Mouse (Mus musculus) spleen, postnatal 36 days (tissue): ENCODE data around the gene Adap2.
"Not testable (repeated sequence)": the region's sequence is repeated elsewhere in the genome, so short reads cannot be mapped to it uniquely, and the experiment has no call there.

Experiments used
- DNase-seq, 2 experiments: peaks; one replicate each; pipeline ENCODE4 v3.0.0; 2022; ENCODE audit warnings: low spot score in 2 of 2, mixed read lengths in 1 of 2

Gene Adap2

DNA sequence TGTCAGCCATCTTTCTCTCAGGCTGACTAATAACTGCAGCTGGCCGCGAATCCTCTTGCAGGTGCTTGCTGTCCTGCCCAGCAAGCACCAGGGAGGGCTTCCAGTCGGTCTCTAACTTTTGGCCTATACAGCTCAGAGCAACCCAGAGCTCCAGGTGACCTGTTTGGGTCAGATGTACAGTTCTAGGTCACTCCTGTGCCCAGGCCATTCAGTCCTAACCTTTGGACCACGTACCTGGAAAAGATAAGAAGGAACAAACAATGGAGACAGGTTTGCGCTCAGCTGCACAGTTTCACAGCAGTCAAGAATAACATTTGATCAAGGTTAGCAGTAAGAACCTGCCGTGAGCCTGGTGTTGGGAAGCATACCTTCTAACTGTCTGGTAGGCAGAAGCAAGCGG, 5.1 kb downstream of the Adap2 start:
- no peak for DNase-seq

DNA sequence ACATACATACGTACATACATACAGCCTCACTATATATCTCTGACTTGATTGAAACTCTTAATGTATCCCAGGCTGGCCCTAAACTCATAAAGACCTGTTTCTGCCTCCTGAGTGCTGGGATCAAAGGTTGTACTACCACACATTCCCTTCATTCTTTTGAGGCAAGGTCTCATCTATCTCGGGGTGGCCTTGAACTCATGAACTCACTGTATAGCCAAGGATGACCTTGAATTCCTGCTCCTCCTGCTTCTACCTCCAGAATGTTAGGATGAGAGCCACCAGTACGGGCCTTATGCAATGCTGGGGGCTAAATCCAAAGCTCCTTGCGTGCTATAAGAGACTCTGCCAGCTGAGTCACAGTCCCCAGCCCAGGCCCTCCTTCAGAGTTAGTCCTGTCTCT, 7.1 kb downstream of the Adap2 start:
- DNase-seq: no peak

GRCm38 (mm10) chr11:80163362-80164116, 9.6 kb downstream of the Adap2 start:
- no peak for DNase-seq

DNA sequence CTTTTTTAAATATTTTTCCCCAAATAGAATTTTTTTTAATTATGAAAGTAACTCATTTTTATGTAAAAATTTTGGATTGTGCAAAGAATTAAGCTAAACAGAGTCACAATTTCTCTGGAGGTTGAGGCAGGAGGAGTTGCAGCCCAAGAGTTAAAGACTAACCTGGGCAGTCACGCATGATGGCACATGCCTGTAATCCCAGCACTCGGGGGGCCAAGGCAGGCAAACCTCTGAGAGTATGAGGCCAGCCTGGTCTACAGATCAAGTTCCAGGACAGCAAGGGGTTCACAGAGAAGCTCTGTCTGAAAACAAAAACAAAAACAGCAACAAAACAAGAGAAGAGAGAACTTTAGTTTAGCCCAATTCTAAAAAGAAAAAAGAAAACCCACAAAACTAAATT, 10.3 kb downstream of the Adap2 start:
- DNase-seq: no peak

DNA sequence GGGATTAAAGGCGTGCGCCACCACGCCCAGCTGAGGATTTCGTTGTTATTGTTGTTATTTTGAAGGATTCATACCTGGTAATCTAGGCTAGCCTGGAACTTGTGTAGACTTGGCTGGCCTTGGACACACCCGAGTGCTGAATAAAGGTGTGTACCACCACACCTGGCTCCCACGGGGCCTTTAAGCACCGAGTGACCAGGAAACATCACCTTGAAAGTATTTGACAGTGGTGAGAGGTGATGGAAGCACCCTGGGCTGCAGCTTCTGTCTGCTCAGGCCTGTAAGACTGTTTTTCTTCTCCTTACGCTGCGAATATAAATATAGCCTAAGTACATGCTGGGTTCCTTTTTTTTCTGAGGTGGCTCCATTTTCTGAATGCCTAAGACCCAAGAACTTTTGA, 14.2 kb downstream of the Adap2 start:
- no peak for DNase-seq

DNA sequence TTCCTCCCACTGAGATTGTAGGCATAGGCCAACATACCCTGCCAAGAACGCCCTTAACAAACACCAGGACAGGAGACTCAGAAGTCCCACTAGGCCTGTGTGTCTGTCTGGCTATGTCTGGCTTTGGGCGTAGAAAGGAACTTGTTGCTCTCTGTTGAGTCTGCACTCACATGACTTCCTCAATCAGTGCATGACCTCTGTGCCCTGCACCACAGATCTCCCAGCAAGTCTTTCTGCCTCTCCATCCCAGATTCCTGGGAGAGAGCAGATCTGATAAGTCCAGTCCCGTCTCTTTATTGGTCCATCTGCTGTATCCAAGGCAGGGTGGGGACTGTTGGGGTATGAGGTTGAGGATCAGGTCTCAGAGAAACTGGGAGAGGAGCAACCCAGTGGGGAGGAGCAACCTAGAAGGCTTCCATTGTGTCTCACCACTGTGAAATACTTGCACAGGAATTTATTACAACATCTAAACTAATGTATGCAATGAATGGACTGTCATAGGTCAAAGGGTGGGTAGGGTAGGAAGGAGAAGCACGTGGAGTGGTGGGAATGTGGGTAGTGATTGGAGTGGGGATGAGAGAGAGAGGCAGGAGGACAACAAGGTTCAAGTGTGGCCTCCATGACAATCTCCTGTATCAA, 14.8 kb downstream of the Adap2 start:
- DNase-seq: peak; percentile 47 to 58

GRCm38 (mm10) chr11:80169629-80170028, 15.7 kb downstream of the Adap2 start:
- peak; percentile 41 to 45 for DNase-seq

DNA sequence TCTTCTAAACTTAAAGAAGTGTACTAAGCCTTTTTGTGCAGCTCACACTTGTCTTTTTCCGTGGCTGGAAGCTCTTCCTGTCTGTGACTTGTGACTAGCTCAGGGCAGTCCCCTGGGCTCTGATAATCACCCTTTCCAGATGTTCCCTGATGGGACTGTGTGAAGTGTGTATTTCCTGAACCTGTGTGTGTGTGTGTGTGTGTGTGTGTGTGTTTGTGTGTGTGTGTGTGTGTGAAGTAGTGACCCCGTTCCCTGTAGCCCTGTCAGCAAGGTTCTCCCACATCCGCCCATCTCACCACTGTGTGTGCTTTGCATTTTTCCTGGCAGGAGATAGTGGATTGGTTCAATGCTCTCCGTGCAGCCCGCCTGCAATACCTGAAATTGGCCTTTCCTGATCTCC, 16.4 kb downstream of the Adap2 start:
- DNase-seq: no peak

GRCm38 (mm10) chr11:80171884-80172283, 18.0 kb downstream of the Adap2 start:
- DNase-seq: no peak

DNA sequence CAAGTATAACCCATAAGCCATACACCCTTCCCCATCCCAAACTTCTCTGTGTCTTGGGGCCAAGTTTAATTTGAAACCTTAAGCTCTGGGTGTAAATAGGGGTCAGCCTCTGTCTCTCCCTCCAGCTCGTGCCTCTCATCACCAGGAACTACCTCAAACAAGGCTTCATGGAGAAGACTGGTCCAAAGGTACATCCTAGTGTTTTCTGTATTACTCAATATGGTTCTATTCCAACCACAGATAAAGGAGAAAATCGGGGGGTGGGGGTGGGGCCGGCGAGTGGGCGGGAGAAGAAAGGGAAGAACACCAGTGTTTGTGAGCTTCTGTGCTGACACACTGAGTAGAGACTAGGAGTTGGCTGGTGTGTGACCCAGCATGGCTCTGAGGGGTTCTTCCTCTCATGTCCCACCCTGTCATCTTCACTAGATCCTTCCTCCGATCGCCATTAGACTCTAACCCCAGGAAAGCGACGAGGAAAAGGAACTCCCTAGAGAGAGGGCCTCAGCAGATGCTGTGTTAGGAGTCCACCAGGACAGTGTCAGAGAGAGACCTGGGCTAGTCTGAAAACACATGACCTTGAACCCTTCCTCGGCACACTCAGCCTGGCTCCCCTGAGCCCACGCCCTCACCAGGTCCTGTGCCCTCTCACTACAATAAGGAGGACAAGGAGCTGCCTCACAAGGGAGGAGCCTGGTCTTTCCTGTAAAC, 20.2 kb downstream of the Adap2 start:
- no peak for DNase-seq

GRCm38 (mm10) chr11:80176911-80177895, 23.3 kb downstream of the Adap2 start:
- peak; percentile 41 to 47 for DNase-seq

GRCm38 (mm10) chr11:80178316-80178715, 24.4 kb downstream of the Adap2 start:
- DNase-seq: no peak

- no peak for DNase-seq
These were observed 27.3 kb downstream of the Adap2 start for GRCm38 (mm10) chr11:80181021-80181749.

GRCm38 (mm10) chr11:80183054-80183704, 29.3 kb downstream of the Adap2 start:
- peak in 1 of 2 experiments; percentile 9 for DNase-seq

- peak; percentile 85 to 87 for DNase-seq
These were observed 29.9 kb downstream of the Adap2 start, which contains the start of gene Rnf135 for GRCm38 (mm10) chr11:80183705-80184255. Rnf135 (plus strand) TSS chr11:80183851.

DNA sequence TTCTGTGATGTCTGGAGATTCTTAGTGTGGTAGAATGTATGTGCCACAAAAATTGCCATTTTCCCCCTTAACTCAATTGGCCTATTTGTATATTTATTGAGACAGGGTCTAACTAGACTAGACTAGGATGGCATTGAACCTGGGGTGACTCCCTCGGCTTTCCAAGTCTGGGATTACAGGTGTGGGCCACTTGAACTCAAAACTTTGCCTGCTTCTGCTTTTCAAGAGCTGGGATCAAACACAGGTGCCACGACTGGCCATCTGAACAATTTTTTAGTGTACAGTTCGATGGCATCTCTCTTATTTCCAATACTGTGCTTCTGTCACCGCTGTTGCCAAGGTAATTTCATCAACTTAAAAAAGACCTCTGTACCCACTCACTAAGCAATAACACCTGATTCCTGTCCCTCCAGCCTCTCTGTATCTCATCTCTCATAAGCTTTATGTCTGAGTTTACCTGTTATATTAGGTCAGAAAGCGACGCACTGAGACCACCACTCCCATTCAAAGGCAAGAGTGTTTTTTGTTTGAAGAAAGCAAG, 30.7 kb downstream of the Adap2 start:
- no peak for DNase-seq

DNA sequence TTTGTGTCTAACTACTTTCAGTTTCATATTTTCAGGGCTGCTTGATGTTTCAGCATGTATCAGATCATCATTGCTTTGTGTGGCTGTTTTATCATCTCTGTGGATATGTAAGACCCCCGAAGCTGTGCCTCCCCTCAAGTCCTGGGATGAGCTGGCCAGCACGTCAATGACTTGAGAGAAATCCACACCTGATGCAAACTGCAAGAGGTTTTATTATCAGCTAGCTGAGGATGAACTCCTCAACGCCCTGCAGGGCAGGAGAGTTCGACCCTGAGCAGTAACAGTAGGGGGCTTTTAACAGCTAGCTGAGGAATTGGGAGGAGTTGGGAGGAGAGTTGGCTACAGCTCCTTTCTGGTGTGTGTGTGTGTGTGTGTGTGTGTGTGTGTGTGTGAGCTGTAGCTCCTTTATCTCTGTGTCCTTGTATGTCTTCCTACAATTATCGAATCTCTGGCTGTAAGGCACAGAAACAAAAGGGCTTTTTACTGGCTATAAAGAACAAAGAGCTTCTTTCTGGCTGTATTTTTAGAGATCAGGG, 31.6 kb downstream of the Adap2 start:
- not testable (repeated sequence) for DNase-seq

DNA sequence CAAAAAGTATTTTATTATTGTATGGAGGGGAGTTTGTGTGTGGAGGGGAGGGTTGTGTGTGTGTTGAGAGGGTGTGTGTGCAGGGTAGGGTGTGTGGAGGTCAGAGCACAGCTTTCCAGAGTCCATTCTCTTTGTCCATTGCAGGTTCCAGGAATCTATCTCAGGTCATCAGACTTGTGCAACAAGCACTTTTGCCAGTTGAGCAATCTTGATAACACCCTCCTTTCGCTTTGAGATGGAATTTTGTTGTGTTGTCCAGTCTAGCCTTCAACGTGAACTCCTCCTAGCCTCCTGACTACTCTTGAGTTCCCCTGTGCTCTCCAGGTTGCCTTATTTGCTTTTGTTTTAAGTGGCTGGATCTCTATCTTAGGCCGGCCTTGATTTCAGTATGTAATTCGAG, 36.4 kb downstream of the Adap2 start:
- no peak for DNase-seq

GRCm38 (mm10) chr11:80193827-80194226, 39.9 kb downstream of the Adap2 start:
- no peak for DNase-seq
